Mouse (Mus musculus): ENCODE measurements around the gene Mageb18. TPM values are rescaled to one million over a fixed set of nuclear protein-coding genes. Genes with fewer than 3 reads are reported as not detected.
"Not testable (repeated sequence)": the region's sequence is repeated elsewhere in the genome, so short reads cannot be mapped to it uniquely, and the experiment has no call there.

Mageb18 gene
- not detected in 2 replicates for polyA plus RNA-seq (2015; fragmentation: Nextera tagmentation; extraction: Ambion mirVana)

DNA sequence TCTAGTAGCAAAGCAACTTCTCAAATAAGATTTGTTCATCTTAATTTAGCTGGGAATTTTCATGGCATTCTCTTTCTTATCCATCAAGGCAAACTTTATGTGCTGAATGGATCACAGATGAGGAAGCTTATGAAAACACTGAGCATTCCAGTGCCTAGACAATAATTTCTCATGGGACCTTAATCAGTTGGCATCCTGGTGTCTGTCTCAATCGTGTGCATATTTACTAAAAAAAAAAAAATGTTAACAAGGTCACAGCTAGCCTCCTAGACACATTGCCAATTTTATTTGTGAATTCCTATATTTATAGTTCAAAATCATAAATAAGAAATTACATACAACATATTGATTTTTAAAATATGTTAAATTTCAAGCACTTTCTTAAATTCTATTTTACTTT, at the start of gene Mageb18:
Mageb18 (minus strand) TSS at position 101 of the 400 bp plus-strand sequence.
- no peak for ATAC-seq
- H3K27me3 ChIP-seq (ENCODE audit: control insufficient read depth, insufficient read depth, low read depth, low read length) = no peaks in the 10 kb centered on the region
- no peak within 1 kb of the TSS for H3K9ac ChIP-seq (ENCODE audit: low read depth, low read length)
- 59% methylated on average over 1 of the region's 1 CpGs for WGBS
- H3K27ac ChIP-seq (ENCODE audit: low read length) = no peak within 1 kb of the TSS
- no peak within 1 kb of the TSS for H3K4me2 ChIP-seq (ENCODE audit: low read length)
- H3K9me3 ChIP-seq (replicated peaks; ENCODE audit: control insufficient read depth, low read length, poor library complexity, severe bottlenecking) = no peaks in the 10 kb centered on the region
- H3K4me3 ChIP-seq (ENCODE audit: low read depth, low read length) = no peak within 1 kb of the TSS
- H3K4me1 ChIP-seq (ENCODE audit: control insufficient read depth, insufficient read depth, low read length) = no peaks in the 10 kb centered on the region
- no peaks in the 10 kb centered on the region for H3K36me3 ChIP-seq (ENCODE audit: control insufficient read depth, insufficient read depth, low read length)

DNA sequence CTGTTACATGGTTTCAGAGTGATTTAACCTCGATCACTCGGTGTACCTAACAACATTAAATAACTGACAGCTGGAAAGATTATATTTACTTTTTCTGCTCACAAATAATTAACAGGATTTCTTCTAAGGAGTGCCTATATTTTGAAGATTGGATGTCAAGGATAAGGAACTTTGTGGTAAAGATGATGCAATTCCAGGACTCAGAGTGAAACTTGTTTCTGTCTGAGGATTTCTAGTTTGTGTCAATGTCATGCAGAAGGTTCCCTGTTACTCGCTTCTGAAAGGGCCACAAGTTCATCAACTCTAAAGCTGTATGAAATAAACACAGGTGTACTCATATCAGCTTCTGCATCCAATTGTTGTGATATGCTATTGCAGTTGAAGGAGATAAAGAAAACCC, 13.4 kb upstream of the Mageb18 start:
- Histone ChIP-seq H3K4me3 (ENCODE audit: low read depth, low read length) (no peak overlapping the region), H3K27me3 (ENCODE audit: control insufficient read depth, insufficient read depth, low read depth, low read length) (no peaks in the 10 kb centered on the region), H3K4me2 (ENCODE audit: low read length) (no peak overlapping the region), H3K9me3 (replicated peaks; ENCODE audit: control insufficient read depth, low read length, poor library complexity, severe bottlenecking) (no peaks in the 10 kb centered on the region), H3K36me3 (ENCODE audit: control insufficient read depth, insufficient read depth, low read length) (no peaks in the 10 kb centered on the region), H3K27ac (ENCODE audit: low read length) (no peak overlapping the region), H3K9ac (ENCODE audit: low read depth, low read length) (no peak overlapping the region), H3K4me1 (ENCODE audit: control insufficient read depth, insufficient read depth, low read length) (no peaks in the 10 kb centered on the region)
- WGBS = 85% methylated on average over 3 of the region's 3 CpGs
- no peak for ATAC-seq

DNA sequence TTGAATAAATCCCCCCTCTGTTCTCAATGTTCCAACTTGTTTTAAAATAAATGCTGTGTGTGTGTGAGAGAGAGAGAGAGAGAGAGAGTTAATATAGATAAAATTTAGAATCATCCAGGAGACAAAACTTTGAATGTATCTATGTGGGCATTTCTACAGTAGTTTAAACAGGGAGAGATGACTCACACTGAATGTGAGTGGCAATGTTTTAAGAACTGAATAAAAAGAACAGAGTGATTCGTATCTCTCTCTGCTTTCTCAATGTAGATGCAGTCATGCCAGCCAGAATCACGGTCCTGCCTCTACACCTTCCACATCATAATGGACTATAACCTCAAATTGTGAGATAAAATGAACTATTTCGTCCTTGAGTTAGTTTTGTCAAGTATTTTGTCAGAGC, 11.1 kb upstream of the Mageb18 start:
- 78% methylated on average over 3 of the region's 3 CpGs for WGBS
- Histone ChIP-seq H3K36me3 (ENCODE audit: control insufficient read depth, insufficient read depth, low read length) (no peaks in the 10 kb centered on the region), H3K4me1 (ENCODE audit: control insufficient read depth, insufficient read depth, low read length) (no peaks in the 10 kb centered on the region), H3K9ac (ENCODE audit: low read depth, low read length) (no peak overlapping the region), H3K9me3 (replicated peaks; ENCODE audit: control insufficient read depth, low read length, poor library complexity, severe bottlenecking) (no peaks in the 10 kb centered on the region), H3K4me3 (ENCODE audit: low read depth, low read length) (no peak overlapping the region), H3K27me3 (ENCODE audit: control insufficient read depth, insufficient read depth, low read depth, low read length) (no peaks in the 10 kb centered on the region), H3K27ac (ENCODE audit: low read length) (no peak overlapping the region), H3K4me2 (ENCODE audit: low read length) (no peak overlapping the region)
- ATAC-seq = no peak

GRCm38 (mm10) chrX:92597324-92597723, 2.0 kb downstream of the Mageb18 start:
- ATAC-seq = no peak
- H3K27me3 ChIP-seq (ENCODE audit: control insufficient read depth, insufficient read depth, low read depth, low read length) = no peaks in the 10 kb centered on the region

DNA sequence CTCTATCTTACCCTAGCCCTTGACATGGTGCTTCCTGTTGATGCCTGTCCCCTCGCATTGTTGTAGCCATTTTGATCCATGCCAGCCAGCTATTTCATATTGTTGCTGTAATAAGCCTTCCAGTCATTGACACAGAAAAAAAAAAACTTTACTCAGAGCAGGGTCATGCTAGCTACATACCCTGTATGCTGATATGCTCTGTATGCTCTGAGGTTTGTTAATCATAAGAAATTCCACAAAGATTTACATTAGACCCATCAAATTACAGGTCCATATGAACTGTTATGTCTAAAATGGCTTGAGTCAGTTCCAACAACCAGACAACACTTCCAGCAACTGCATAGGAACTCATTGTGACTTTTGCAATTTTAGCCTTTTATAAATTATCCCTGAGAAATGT, 71.5 kb downstream of the Mageb18 start:
- Histone ChIP-seq H3K4me1 (ENCODE audit: control insufficient read depth, insufficient read depth, low read length) (no peaks in the 10 kb centered on the region), H3K4me2 (ENCODE audit: low read length) (no peak overlapping the region), H3K9me3 (replicated peaks; ENCODE audit: control insufficient read depth, low read length, poor library complexity, severe bottlenecking) (0 out of 2 replicates have a peak, but pooled peaks cover 4% of the 10 kb centered on the region), H3K36me3 (ENCODE audit: control insufficient read depth, insufficient read depth, low read length) (no peaks in the 10 kb centered on the region), H3K27ac (ENCODE audit: low read length) (no peak overlapping the region), H3K9ac (ENCODE audit: low read depth, low read length) (no peak overlapping the region), H3K4me3 (ENCODE audit: low read depth, low read length) (no peak overlapping the region), H3K27me3 (ENCODE audit: control insufficient read depth, insufficient read depth, low read depth, low read length) (no peaks in the 10 kb centered on the region)
- no peak for ATAC-seq
- WGBS = 86% methylated on average over 1 of the region's 1 CpGs

More at GRCm38 (mm10) chrX:92597324-92597723, 2.0 kb downstream of the Mageb18 start:
- 42% methylated on average over 4 of the region's 4 CpGs for WGBS
- H3K4me1 ChIP-seq (ENCODE audit: control insufficient read depth, insufficient read depth, low read length) = no peaks in the 10 kb centered on the region
- no peak overlapping the region for H3K9ac ChIP-seq (ENCODE audit: low read depth, low read length)
- H3K27ac ChIP-seq (ENCODE audit: low read length) = no peak overlapping the region
- no peak overlapping the region for H3K4me3 ChIP-seq (ENCODE audit: low read depth, low read length)
- H3K4me2 ChIP-seq (ENCODE audit: low read length) = no peak overlapping the region
- H3K36me3 ChIP-seq (ENCODE audit: control insufficient read depth, insufficient read depth, low read length) = no peaks in the 10 kb centered on the region
- no peaks in the 10 kb centered on the region for H3K9me3 ChIP-seq (replicated peaks; ENCODE audit: control insufficient read depth, low read length, poor library complexity, severe bottlenecking)

DNA sequence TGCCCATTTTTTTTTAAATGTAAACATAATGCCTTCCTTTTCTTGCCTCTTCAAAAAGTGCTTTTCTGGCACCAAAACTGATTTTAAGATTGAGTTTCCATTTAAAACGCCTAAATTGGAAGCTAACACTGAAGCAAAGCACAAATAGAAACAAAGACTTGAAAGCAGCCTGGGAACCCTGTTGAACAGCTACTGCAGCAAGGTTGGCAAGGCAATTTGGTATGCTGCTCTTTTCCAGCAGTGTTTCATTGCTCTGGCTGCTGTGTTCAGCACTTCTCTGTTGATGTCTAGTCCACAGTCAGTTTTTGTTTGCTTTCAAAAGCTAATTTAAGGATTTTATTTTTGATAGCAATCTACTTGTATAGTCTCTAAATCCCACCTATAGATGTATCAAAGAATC, 101.1 kb downstream of the Mageb18 start:
- Histone ChIP-seq H3K9ac (ENCODE audit: low read depth, low read length) (no peak overlapping the region), H3K4me3 (ENCODE audit: low read depth, low read length) (no peak overlapping the region), H3K27me3 (ENCODE audit: control insufficient read depth, insufficient read depth, low read depth, low read length) (no peaks in the 10 kb centered on the region), H3K9me3 (replicated peaks; ENCODE audit: control insufficient read depth, low read length, poor library complexity, severe bottlenecking) (no peaks in the 10 kb centered on the region), H3K4me2 (ENCODE audit: low read length) (no peak overlapping the region), H3K4me1 (ENCODE audit: control insufficient read depth, insufficient read depth, low read length) (no peaks in the 10 kb centered on the region), H3K36me3 (ENCODE audit: control insufficient read depth, insufficient read depth, low read length) (no peaks in the 10 kb centered on the region), H3K27ac (ENCODE audit: low read length) (no peak overlapping the region)
- no peak for ATAC-seq
- 41% methylated on average over 1 of the region's 1 CpGs for WGBS

DNA sequence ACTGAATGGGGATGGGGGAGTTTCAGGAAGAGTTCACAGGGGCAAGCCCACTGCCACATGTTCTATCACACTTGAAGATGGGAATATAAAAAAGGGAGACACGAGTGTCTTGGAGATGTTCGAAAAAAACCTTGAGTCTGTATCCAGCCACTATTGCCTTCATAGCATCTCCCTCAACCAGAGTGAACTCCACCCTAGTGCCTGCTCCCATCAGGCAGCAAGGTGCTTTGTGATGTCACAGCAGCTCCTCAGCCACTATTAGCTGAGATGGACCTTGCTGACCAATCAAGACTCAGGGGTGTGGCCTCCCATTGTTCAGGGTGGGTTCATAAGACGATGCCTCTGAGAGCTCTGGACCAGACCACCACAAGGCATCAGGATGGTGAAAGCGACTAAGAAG, 109.7 kb downstream of the Mageb18 start, which contains the start of gene Gm5941:
Gm5941 (plus strand) TSS at position 301 of the 400 bp plus-strand sequence.
- ATAC-seq; H3K27ac ChIP-seq (ENCODE audit: low read length); H3K9me3 ChIP-seq (replicated peaks; ENCODE audit: control insufficient read depth, low read length, poor library complexity, severe bottlenecking); H3K27me3 ChIP-seq (ENCODE audit: control insufficient read depth, insufficient read depth, low read depth, low read length); H3K9ac ChIP-seq (ENCODE audit: low read depth, low read length); H3K4me3 ChIP-seq (ENCODE audit: low read depth, low read length); H3K36me3 ChIP-seq (ENCODE audit: control insufficient read depth, insufficient read depth, low read length); H3K4me1 ChIP-seq (ENCODE audit: control insufficient read depth, insufficient read depth, low read length); H3K4me2 ChIP-seq (ENCODE audit: low read length): not testable (repeated sequence)
- 83% methylated on average over 4 of the region's 4 CpGs for WGBS

GRCm38 (mm10) chrX:92464773-92465172, 134.6 kb downstream of the Mageb18 start:
- Histone ChIP-seq H3K36me3 (ENCODE audit: control insufficient read depth, insufficient read depth, low read length) (no peaks in the 10 kb centered on the region), H3K27me3 (ENCODE audit: control insufficient read depth, insufficient read depth, low read depth, low read length) (no peaks in the 10 kb centered on the region), H3K9me3 (replicated peaks; ENCODE audit: control insufficient read depth, low read length, poor library complexity, severe bottlenecking) (no peaks in the 10 kb centered on the region), H3K27ac (ENCODE audit: low read length) (no peak overlapping the region), H3K4me1 (ENCODE audit: control insufficient read depth, insufficient read depth, low read length) (no peaks in the 10 kb centered on the region), H3K4me2 (ENCODE audit: low read length) (no peak overlapping the region), H3K9ac (ENCODE audit: low read depth, low read length) (no peak overlapping the region), H3K4me3 (ENCODE audit: low read depth, low read length) (no peak overlapping the region)
- ATAC-seq = no peak
- WGBS = 52% methylated on average over 4 of the region's 4 CpGs

- Histone ChIP-seq H3K4me3 (ENCODE audit: low read depth, low read length) (no peak overlapping the region), H3K27ac (ENCODE audit: low read length) (no peak overlapping the region), H3K36me3 (ENCODE audit: control insufficient read depth, insufficient read depth, low read length) (no peaks in the 10 kb centered on the region), H3K9ac (ENCODE audit: low read depth, low read length) (no peak overlapping the region), H3K4me2 (ENCODE audit: low read length) (no peak overlapping the region), H3K9me3 (replicated peaks; ENCODE audit: control insufficient read depth, low read length, poor library complexity, severe bottlenecking) (no peaks in the 10 kb centered on the region), H3K27me3 (ENCODE audit: control insufficient read depth, insufficient read depth, low read depth, low read length) (no peaks in the 10 kb centered on the region), H3K4me1 (ENCODE audit: control insufficient read depth, insufficient read depth, low read length) (no peaks in the 10 kb centered on the region)
- ATAC-seq = no peak
- WGBS = 33% methylated on average over 3 of the region's 3 CpGs
These were observed 138.9 kb downstream of the Mageb18 start for GRCm38 (mm10) chrX:92460496-92460895.
